Mouse (Mus musculus): ENCODE measurements around the gene Gm21992. TPM values are rescaled to one million over a fixed set of nuclear protein-coding genes. Genes with fewer than 3 reads are reported as not detected.
A peak's percentile ranks its signal among the peaks of the same experiment; 100 is the strongest.

Gm21992 gene
- polyA plus RNA-seq, 1 experiment from 2014 or later, result 19.1 TPM

DNA sequence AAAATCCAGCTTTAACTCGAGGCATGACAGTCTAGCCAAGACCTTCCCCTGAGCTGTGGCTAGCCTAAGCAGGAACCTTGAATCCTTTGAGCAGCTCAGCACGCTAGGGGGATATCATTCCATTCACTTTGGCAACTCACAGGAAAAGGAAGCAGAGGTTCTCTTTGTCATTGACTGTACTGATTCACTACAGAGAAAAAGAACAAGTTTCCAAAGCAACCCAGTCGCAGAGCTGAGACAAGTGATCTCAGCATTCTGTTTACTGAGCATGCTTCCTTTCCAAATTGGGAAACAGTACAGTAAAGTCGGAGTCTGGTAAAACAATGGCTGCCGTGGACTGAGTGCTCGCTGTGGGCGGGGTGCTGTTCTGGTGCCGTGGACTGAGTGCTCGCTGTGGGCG is 102.6 kb downstream of the Gm21992 start:
- H3K4me1 ChIP-seq (replicated peaks; ENCODE audit: control insufficient read depth, insufficient read depth), result no peaks in the 10 kb centered on the region
- no peak overlapping the region for H3K4me2 ChIP-seq (replicated peaks; ENCODE audit: low read depth)
- TF ChIP-seq EP300 (optimal IDR thresholded peaks at IDR 0.05), result no peak
- TF ChIP-seq CTCF (IDR thresholded peaks at IDR 0.05; ENCODE audit: low read depth), result no peak
- no peak overlapping the region for H3K27ac ChIP-seq (replicated peaks)
- no peak overlapping the region for H3K4me3 ChIP-seq (ENCODE audit: low read depth, low read length)
- no peaks in the 10 kb centered on the region for H3K36me3 ChIP-seq (ENCODE audit: control insufficient read depth, insufficient read depth, low read length)
- WGBS, result 68% methylated on average over 10 of the region's 10 CpGs
- no peak for ATAC-seq (ENCODE audit: low FRiP score, low TSS enrichment)
- H3K9ac ChIP-seq (ENCODE audit: low read length), result no peak overlapping the region
- no peak for DNase-seq (ENCODE audit: low spot score)
- peaks cover 16% of the 10 kb centered on the region; the same call in 1 of the 2 replicates for H3K27me3 ChIP-seq (ENCODE audit: control insufficient read depth, insufficient read depth, low read length)
- H3K9me3 ChIP-seq (ENCODE audit: control insufficient read depth, low read length), result no peaks in the 10 kb centered on the region

DNA sequence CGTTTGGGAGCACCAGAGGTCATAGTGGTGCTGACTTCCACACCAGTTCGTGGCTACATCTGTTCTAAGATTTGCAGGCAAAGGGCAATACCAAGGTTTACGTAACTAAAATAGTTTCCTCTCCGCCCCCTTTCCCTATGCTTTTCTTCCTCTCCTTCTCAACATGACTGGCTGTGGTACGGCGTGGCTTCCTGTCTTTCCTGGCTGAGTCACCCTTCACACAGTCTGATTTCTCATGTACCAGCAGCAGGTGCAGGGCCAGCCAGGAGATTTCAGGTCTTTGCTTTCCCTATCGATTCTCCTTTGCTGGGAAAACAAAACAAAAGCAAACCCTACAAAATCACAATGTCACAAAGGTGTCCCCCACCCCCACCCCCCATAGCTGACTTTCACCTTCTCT is 110.2 kb downstream of the Gm21992 start:
- DNase-seq (ENCODE audit: low spot score), result peak; percentile 37
- Histone ChIP-seq H3K36me3 (ENCODE audit: control insufficient read depth, insufficient read depth, low read length) (no peaks in the 10 kb centered on the region), H3K27ac (replicated peaks) (no peak overlapping the region), H3K4me2 (replicated peaks; ENCODE audit: low read depth) (no peak overlapping the region), H3K9me3 (ENCODE audit: control insufficient read depth, low read length) (no peaks in the 10 kb centered on the region), H3K9ac (ENCODE audit: low read length) (no peak overlapping the region), H3K27me3 (ENCODE audit: control insufficient read depth, insufficient read depth, low read length) (0 out of 2 replicates have a peak, but pooled peaks cover 2% of the 10 kb centered on the region), H3K4me3 (ENCODE audit: low read depth, low read length) (no peak overlapping the region), H3K4me1 (replicated peaks; ENCODE audit: control insufficient read depth, insufficient read depth) (no peaks in the 10 kb centered on the region)
- no peak for TF ChIP-seq CTCF (IDR thresholded peaks at IDR 0.05; ENCODE audit: low read depth)
- TF ChIP-seq EP300 (optimal IDR thresholded peaks at IDR 0.05), result no peak
- WGBS, result 28% methylated on average over 7 of the region's 7 CpGs
- peak; percentile 83 for ATAC-seq (ENCODE audit: low FRiP score, low TSS enrichment)

DNA sequence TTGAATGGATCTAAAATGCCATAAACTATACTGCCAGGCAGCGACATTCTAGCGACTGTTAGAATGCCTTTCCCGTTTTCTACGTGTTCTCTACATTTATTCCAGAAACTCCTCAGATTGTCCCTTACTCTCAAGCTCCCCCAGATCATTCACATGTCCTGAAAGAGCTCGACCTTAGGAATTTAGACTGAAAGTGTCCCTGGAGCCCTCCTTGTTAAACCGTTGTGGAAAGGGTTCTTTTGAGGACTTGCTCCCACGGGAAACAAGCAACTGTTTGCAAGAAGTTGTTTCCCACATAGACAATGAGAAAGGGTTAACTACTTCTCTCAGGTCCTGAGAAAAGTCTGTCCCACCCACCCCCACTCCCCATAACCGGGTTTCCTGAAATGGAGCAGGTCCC is 110.8 kb downstream of the Gm21992 start:
- Histone ChIP-seq H3K27me3 (ENCODE audit: control insufficient read depth, insufficient read depth, low read length) (0 out of 2 replicates have a peak, but pooled peaks cover 2% of the 10 kb centered on the region), H3K4me3 (ENCODE audit: low read depth, low read length) (no peak overlapping the region), H3K4me1 (replicated peaks; ENCODE audit: control insufficient read depth, insufficient read depth) (no peaks in the 10 kb centered on the region), H3K4me2 (replicated peaks; ENCODE audit: low read depth) (no peak overlapping the region), H3K9me3 (ENCODE audit: control insufficient read depth, low read length) (no peaks in the 10 kb centered on the region), H3K27ac (replicated peaks) (no peak overlapping the region), H3K36me3 (ENCODE audit: control insufficient read depth, insufficient read depth, low read length) (no peaks in the 10 kb centered on the region), H3K9ac (ENCODE audit: low read length) (no peak overlapping the region)
- 71% methylated on average over 8 of the region's 8 CpGs for WGBS
- TF ChIP-seq EP300 (optimal IDR thresholded peaks at IDR 0.05) (no peak), CTCF (IDR thresholded peaks at IDR 0.05; ENCODE audit: low read depth) (no peak)
- DNase-seq (ENCODE audit: low spot score) (no peak), ATAC-seq (ENCODE audit: low FRiP score, low TSS enrichment) (no peak)

DNA sequence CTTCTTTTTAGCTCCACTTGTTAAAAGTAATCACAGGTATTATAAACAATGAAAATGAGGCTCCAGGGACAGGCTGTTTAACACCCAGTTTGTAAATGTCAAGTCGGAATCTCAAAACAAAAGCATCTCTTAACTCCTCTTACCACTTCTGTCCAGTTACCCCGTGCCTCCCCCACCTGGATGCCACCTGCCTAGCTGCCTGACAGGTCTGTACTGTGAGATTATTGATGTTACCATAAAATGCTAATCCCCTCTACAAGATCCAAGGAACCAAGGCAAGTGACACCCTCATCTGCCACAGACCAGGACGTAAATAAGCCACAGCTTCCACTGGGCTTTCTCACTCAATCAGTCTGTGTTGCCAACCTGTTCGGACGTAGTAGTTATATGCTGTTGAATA is 111.6 kb downstream of the Gm21992 start:
- Histone ChIP-seq H3K27ac (replicated peaks) (no peak overlapping the region), H3K9me3 (ENCODE audit: control insufficient read depth, low read length) (no peaks in the 10 kb centered on the region), H3K9ac (ENCODE audit: low read length) (no peak overlapping the region), H3K27me3 (ENCODE audit: control insufficient read depth, insufficient read depth, low read length) (0 out of 2 replicates have a peak, but pooled peaks cover 2% of the 10 kb centered on the region), H3K4me2 (replicated peaks; ENCODE audit: low read depth) (no peak overlapping the region), H3K4me1 (replicated peaks; ENCODE audit: control insufficient read depth, insufficient read depth) (no peaks in the 10 kb centered on the region), H3K4me3 (ENCODE audit: low read depth, low read length) (no peak overlapping the region), H3K36me3 (ENCODE audit: control insufficient read depth, insufficient read depth, low read length) (no peaks in the 10 kb centered on the region)
- TF ChIP-seq EP300 (optimal IDR thresholded peaks at IDR 0.05) (no peak), CTCF (IDR thresholded peaks at IDR 0.05; ENCODE audit: low read depth) (no peak)
- DNase-seq (ENCODE audit: low spot score), result no peak
- no peak for ATAC-seq (ENCODE audit: low FRiP score, low TSS enrichment)
- 50% methylated on average over 5 of the region's 5 CpGs for WGBS

DNA sequence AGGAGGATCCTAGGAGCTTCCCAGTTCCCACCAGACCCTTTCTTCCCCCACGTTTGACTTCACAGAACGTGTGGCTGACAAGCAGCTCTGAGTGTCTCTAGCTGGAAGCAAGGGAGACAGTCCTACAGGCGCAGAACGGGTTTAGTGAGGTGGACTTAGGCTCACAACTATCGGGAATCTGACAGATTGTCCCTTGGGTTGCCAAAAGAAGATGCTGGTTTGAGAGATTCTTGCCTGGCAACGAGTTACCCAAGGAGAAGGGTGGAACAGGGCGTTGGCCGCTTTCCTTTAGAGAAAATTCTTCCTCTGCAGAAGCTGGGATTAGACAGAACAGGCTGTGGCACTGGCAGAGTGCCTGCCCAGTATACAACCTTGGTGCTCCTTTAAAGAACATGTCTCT is 112.6 kb downstream of the Gm21992 start:
- H3K4me3 ChIP-seq (ENCODE audit: low read depth, low read length), result peak overlapping the region; percentile 54; the same call in 1 of the 2 replicates
- H3K4me1 ChIP-seq (replicated peaks; ENCODE audit: control insufficient read depth, insufficient read depth), result no peaks in the 10 kb centered on the region
- WGBS, result 25% methylated on average over 8 of the region's 8 CpGs
- no peaks in the 10 kb centered on the region for H3K36me3 ChIP-seq (ENCODE audit: control insufficient read depth, insufficient read depth, low read length)
- H3K9me3 ChIP-seq (ENCODE audit: control insufficient read depth, low read length), result no peaks in the 10 kb centered on the region
- TF ChIP-seq CTCF (IDR thresholded peaks at IDR 0.05; ENCODE audit: low read depth), result no peak
- no peak for TF ChIP-seq EP300 (optimal IDR thresholded peaks at IDR 0.05)
- DNase-seq (ENCODE audit: low spot score) (peak; percentile 26), ATAC-seq (ENCODE audit: low FRiP score, low TSS enrichment) (no peak)
- H3K27me3 ChIP-seq (ENCODE audit: control insufficient read depth, insufficient read depth, low read length), result 0 out of 2 replicates have a peak, but pooled peaks cover 2% of the 10 kb centered on the region
- H3K4me2 ChIP-seq (replicated peaks; ENCODE audit: low read depth), result peak overlapping the region; percentile 83
- H3K9ac ChIP-seq (ENCODE audit: low read length), result no peak overlapping the region
- H3K27ac ChIP-seq (replicated peaks), result no peak overlapping the region

DNA sequence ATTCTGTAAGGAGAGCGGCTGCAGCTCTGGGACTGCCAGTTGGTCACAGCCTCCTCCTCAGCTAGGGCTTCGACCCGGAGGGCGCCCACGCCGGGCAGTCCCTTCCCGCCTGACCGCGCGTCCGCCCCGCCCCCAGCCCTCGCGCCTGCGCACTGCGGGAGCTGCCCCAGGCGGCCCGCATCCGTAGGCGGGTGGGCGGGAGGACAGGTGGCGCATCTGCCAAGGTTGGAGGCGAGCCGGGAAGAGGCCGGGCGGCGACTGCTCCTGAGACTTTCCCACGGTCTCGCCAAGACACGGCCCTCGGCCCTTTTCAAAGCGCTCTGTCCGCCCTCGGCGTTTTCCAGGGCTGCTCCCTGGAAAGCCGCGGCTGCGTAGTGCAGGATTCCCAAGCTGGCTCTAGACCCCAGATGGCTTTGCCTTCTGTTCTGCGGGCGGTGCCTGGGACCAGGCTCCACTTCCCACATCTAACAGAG is 113.2 kb downstream of the Gm21992 start, which contains the start of gene Gm960:
TSS of gene Gm960 (minus strand) at position 464 of the 473 bp plus-strand sequence.
- H3K4me3 ChIP-seq (ENCODE audit: low read depth, low read length), result peak within 1 kb of the TSS; percentile 54
- 0 out of 2 replicates have a peak, but pooled peaks cover 2% of the 10 kb centered on the region for H3K27me3 ChIP-seq (ENCODE audit: control insufficient read depth, insufficient read depth, low read length)
- H3K4me2 ChIP-seq (replicated peaks; ENCODE audit: low read depth), result peak within 1 kb of the TSS; percentile 83
- WGBS, result 1% methylated on average over 37 of the region's 40 CpGs
- TF ChIP-seq EP300 (optimal IDR thresholded peaks at IDR 0.05), result no peak
- no peak for TF ChIP-seq CTCF (IDR thresholded peaks at IDR 0.05; ENCODE audit: low read depth)
- H3K4me1 ChIP-seq (replicated peaks; ENCODE audit: control insufficient read depth, insufficient read depth), result no peaks in the 10 kb centered on the region
- peak; percentile 60; the same call in 1 of the 2 replicates for ATAC-seq (ENCODE audit: low FRiP score, low TSS enrichment)
- H3K9ac ChIP-seq (ENCODE audit: low read length), result peak within 1 kb of the TSS; percentile 55; the same call in 1 of the 2 replicates
- H3K27ac ChIP-seq (replicated peaks), result no peak within 1 kb of the TSS
- DNase-seq (ENCODE audit: low spot score), result peak; percentile 68
- no peaks in the 10 kb centered on the region for H3K9me3 ChIP-seq (ENCODE audit: control insufficient read depth, low read length)
- H3K36me3 ChIP-seq (ENCODE audit: control insufficient read depth, insufficient read depth, low read length), result no peaks in the 10 kb centered on the region
